Mouse (Mus musculus) ES-Bruce4 (cell line): ENCODE measurements around the gene Mvb12b. TPM values are rescaled to one million over a fixed set of nuclear protein-coding genes. Genes with fewer than 3 reads are reported as not detected.

Experiments used
- H3K27ac ChIP-seq: 2 replicates; pipeline ENCODE4 v1.5.1; 2012; ENCODE audit warnings: low read length, inconsistent platforms; ENCODE audit not compliant: insufficient read depth
- H3K27me3 ChIP-seq: 2 replicates; pipeline ENCODE4 v1.6.1; 2012; ENCODE audit warnings: mild to moderate bottlenecking, low read length, inconsistent platforms; ENCODE audit not compliant: control insufficient read depth, poor library complexity, insufficient read depth, severe bottlenecking
- H3K36me3 ChIP-seq: 2 replicates; pipeline ENCODE4 v1.6.1; 2012; ENCODE audit warnings: inconsistent platforms, mild to moderate bottlenecking, low read length, moderate library complexity; ENCODE audit not compliant: control insufficient read depth, poor library complexity, insufficient read depth, severe bottlenecking
- H3K4me1 ChIP-seq: one replicate; pipeline ENCODE4 v1.8.1; 2011; ENCODE audit warnings: low read length; ENCODE audit not compliant: control insufficient read depth, insufficient read depth
- H3K4me3 ChIP-seq: 2 replicates; pipeline ENCODE4 v1.5.1; 2011; ENCODE audit warnings: low read depth, mild to moderate bottlenecking, low read length
- H3K9ac ChIP-seq: 2 replicates; pipeline ENCODE4 v1.6.1; 2012; ENCODE audit warnings: low read depth, mild to moderate bottlenecking, inconsistent platforms; ENCODE audit not compliant: poor library complexity, severe bottlenecking
- H3K9me3 ChIP-seq: replicated peaks from 2 replicates; pipeline ENCODE4 v1.6.1; 2012; ENCODE audit warnings: mild to moderate bottlenecking, low read length, inconsistent platforms; ENCODE audit not compliant: control insufficient read depth, poor library complexity, insufficient read depth, severe bottlenecking
- CTCF ChIP-seq: IDR thresholded peaks from one replicate; pipeline ENCODE4 v1.8.1; 2011; ENCODE audit warnings: low read depth, low read length
- EP300 ChIP-seq: IDR thresholded peaks from 2 replicates; pipeline ENCODE4 v1.6.1; 2011; ENCODE audit warnings: low read depth, low read length; ENCODE audit not compliant: insufficient read depth
- POLR2A ChIP-seq: IDR thresholded peaks from one replicate; pipeline ENCODE4 v1.8.1; 2011; ENCODE audit warnings: low read length; ENCODE audit not compliant: insufficient read depth
- polyA plus RNA-seq: library from polyadenylated mRNA; stranded (reverse); fragments of >200 nt; gene quantifications from 2 replicates; pipeline ENCODE4 v1.2.4, GENCODE M21; 2011; ENCODE audit warnings: low read depth; ENCODE audit not compliant: missing spikeins, insufficient read depth, insufficient read length

Gene Mvb12b
- polyA plus RNA-seq: 11.5 and 15.8 TPM in 2 replicates

- peak within 1 kb of the TSS; percentile 83 for H3K9ac ChIP-seq
- H3K4me3 ChIP-seq: peak within 1 kb of the TSS; percentile 69
- no peaks in the 10 kb centered on the region for H3K27me3 ChIP-seq
- no peak within 1 kb of the TSS for H3K27ac ChIP-seq
- no peaks in the 10 kb centered on the region for H3K36me3 ChIP-seq
- H3K9me3 ChIP-seq: no peaks in the 10 kb centered on the region
- no peaks in the 10 kb centered on the region for H3K4me1 ChIP-seq
- TF ChIP-seq CTCF (no peak), EP300 (no peak), POLR2A (no peak)
Measured at GRCm38 (mm10) chr2:33887328-33888099, at the start of gene Mvb12b. TSS of gene Mvb12b (minus strand) at chr2:33887946.

GRCm38 (mm10) chr2:33935756-33936155 is 48.0 kb upstream of the Mvb12b start:
- no peaks in the 10 kb centered on the region for H3K36me3 ChIP-seq
- H3K4me1 ChIP-seq: no peaks in the 10 kb centered on the region
- no peak overlapping the region for H3K9ac ChIP-seq
- TF ChIP-seq EP300 (no peak), POLR2A (no peak), CTCF (no peak)
- H3K27me3 ChIP-seq: no peaks in the 10 kb centered on the region
- no peak overlapping the region for H3K27ac ChIP-seq
- H3K4me3 ChIP-seq: no peak overlapping the region
- no peaks in the 10 kb centered on the region for H3K9me3 ChIP-seq

- Histone ChIP-seq H3K4me1 (no peaks in the 10 kb centered on the region), H3K27ac (no peak overlapping the region), H3K9ac (no peak overlapping the region), H3K4me3 (no peak overlapping the region), H3K27me3 (no peaks in the 10 kb centered on the region), H3K36me3 (no peaks in the 10 kb centered on the region), H3K9me3 (no peaks in the 10 kb centered on the region)
- no peak for TF ChIP-seq CTCF
- no peak for TF ChIP-seq EP300
- no peak for TF ChIP-seq POLR2A
Measured at GRCm38 (mm10) chr2:33933606-33934510, 46.1 kb upstream of the Mvb12b start.

- no peaks in the 10 kb centered on the region for H3K36me3 ChIP-seq
- no peaks in the 10 kb centered on the region for H3K27me3 ChIP-seq
- H3K9me3 ChIP-seq: no peaks in the 10 kb centered on the region
- H3K27ac ChIP-seq: no peak overlapping the region
- no peak overlapping the region for H3K4me3 ChIP-seq
- TF ChIP-seq POLR2A: no peak
- no peak for TF ChIP-seq EP300
- TF ChIP-seq CTCF: no peak
- H3K9ac ChIP-seq: no peak overlapping the region
- no peaks in the 10 kb centered on the region for H3K4me1 ChIP-seq
Measured at GRCm38 (mm10) chr2:33931161-33931560, 43.4 kb upstream of the Mvb12b start.

GRCm38 (mm10) chr2:33925288-33925687 is 37.5 kb upstream of the Mvb12b start:
- Histone ChIP-seq H3K9ac (no peak overlapping the region), H3K9me3 (no peaks in the 10 kb centered on the region), H3K27me3 (no peaks in the 10 kb centered on the region), H3K4me3 (no peak overlapping the region), H3K36me3 (no peaks in the 10 kb centered on the region), H3K27ac (no peak overlapping the region), H3K4me1 (no peaks in the 10 kb centered on the region)
- TF ChIP-seq EP300 (no peak), POLR2A (no peak), CTCF (no peak)

- TF ChIP-seq EP300 (no peak), CTCF (no peak), POLR2A (no peak)
- no peak overlapping the region for H3K4me3 ChIP-seq
- H3K9ac ChIP-seq: no peak overlapping the region
- H3K36me3 ChIP-seq: no peaks in the 10 kb centered on the region
- no peaks in the 10 kb centered on the region for H3K4me1 ChIP-seq
- no peak overlapping the region for H3K27ac ChIP-seq
- no peaks in the 10 kb centered on the region for H3K27me3 ChIP-seq
- H3K9me3 ChIP-seq: no peaks in the 10 kb centered on the region
Measured at GRCm38 (mm10) chr2:33923482-33923881, 35.7 kb upstream of the Mvb12b start.
